Mouse (Mus musculus) lung, postnatal 0 days (tissue): ENCODE measurements around the gene Top2a.

Source experiments
- CTCF ChIP-seq: IDR thresholded peaks from 2 replicates; pipeline ENCODE4 v1.5.1; 2016; ENCODE audit warnings: antibody characterized with exemption, mild to moderate bottlenecking
- EP300 ChIP-seq: IDR thresholded peaks from 2 replicates; pipeline ENCODE4 v1.6.1; 2016; ENCODE audit warnings: antibody characterized with exemption, mild to moderate bottlenecking, control low read depth

- TF ChIP-seq CTCF (no peak), EP300 (peak; percentile 38; the same call in 1 of the 2 replicates)
These were observed 31.8 kb upstream of the Top2a start for GRCm38 (mm10) chr11:99055571-99056452.
